Mouse (Mus musculus): ENCODE data around the gene Lrrc55.

DNA sequence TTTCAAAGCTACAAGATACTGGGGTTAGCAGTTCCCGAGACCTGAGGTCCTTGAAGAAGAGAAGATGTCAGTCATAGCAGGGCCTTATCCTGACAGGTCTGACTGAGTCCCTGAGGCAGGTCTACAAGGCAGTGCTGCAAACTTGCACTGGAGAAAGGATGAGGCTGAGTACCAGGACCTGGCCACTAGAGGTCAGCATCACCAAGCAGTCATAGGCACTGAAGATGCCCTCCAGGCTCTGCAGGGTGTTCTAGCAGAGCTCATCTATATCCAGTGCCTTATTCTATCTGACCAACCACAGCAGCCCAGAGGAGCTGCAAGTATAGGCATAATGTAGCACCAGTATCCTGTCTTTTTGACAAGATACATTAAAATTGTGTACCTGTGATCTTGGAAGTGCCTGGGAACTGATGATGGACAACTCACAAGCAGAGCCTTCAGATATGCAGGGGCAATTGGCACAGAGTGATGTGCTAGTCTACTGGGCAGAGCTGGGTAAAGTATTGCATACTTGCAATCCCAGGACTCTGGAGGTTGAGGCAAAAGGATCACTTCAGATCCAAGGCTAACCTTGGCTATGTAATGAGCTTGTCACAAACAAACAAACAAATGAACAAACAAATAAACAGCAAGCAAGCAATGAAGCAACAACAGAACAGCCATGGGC lies 73.0 kb downstream of the Lrrc55 start:
- TF ChIP-seq CTCF (IDR thresholded peaks at IDR 0.05) (peak; percentile 89), POLR2A (IDR thresholded peaks at IDR 0.05; ENCODE audit: insufficient read depth, low read depth, low read length) (no peak)
